Mouse (Mus musculus): ENCODE data around the gene Srl. TPM values are rescaled to one million over a fixed set of nuclear protein-coding genes. Genes with fewer than 3 reads are reported as not detected.

The Srl gene
- polyA plus RNA-seq, 1 experiment from 2014 or later, result 35.7 TPM

- DNase-seq (ENCODE audit: low spot score) (no peak), ATAC-seq (ENCODE audit: insufficient read depth, low FRiP score, low TSS enrichment) (no peak)
- Histone ChIP-seq H3K27me3 (ENCODE audit: control insufficient read depth, insufficient read depth, low read length) (no peaks in the 10 kb centered on the region), H3K27ac (ENCODE audit: low read depth, low read length) (no peak overlapping the region), H3K4me2 (ENCODE audit: low read depth) (no peak overlapping the region), H3K4me1 (ENCODE audit: control insufficient read depth, insufficient read depth, low read length) (no peaks in the 10 kb centered on the region), H3K36me3 (ENCODE audit: control insufficient read depth, insufficient read depth, low read length) (no peaks in the 10 kb centered on the region), H3K4me3 (ENCODE audit: low read depth, low read length) (no peak overlapping the region), H3K9me3 (ENCODE audit: control insufficient read depth, low read length) (no peaks in the 10 kb centered on the region), H3K9ac (ENCODE audit: low read length) (no peak overlapping the region)
- 81% methylated on average over 4 of the region's 4 CpGs for WGBS
Measured at GRCm38 (mm10) chr16:4455693-4456092, 85.9 kb downstream of the Srl start.

DNA sequence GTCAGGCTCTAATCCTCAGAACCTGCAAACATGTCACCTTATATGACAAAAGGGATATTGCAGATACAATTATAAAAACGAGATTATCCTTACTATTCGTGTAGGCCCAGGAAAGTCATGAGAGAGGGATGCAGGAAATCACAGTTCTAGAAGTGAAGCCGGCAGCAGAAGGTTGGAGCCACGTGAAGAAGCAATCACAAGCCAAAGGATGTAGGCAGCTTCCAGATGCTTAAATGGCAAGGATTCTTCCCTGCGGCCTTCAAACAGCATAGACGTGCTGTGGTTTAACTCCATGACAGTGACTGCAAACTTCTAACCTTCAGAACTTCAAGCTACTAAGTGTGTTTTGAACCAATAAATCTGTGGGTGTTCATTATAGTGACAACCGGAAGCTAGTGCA, 87.1 kb downstream of the Srl start:
- no peak overlapping the region for H3K4me2 ChIP-seq (ENCODE audit: low read depth)
- no peaks in the 10 kb centered on the region for H3K9me3 ChIP-seq (ENCODE audit: control insufficient read depth, low read length)
- no peak overlapping the region for H3K9ac ChIP-seq (ENCODE audit: low read length)
- no peaks in the 10 kb centered on the region for H3K27me3 ChIP-seq (ENCODE audit: control insufficient read depth, insufficient read depth, low read length)
- no peaks in the 10 kb centered on the region for H3K4me1 ChIP-seq (ENCODE audit: control insufficient read depth, insufficient read depth, low read length)
- H3K27ac ChIP-seq (ENCODE audit: low read depth, low read length), result no peak overlapping the region
- ATAC-seq (ENCODE audit: insufficient read depth, low FRiP score, low TSS enrichment), result no peak
- no peak for DNase-seq (ENCODE audit: low spot score)
- H3K36me3 ChIP-seq (ENCODE audit: control insufficient read depth, insufficient read depth, low read length), result no peaks in the 10 kb centered on the region
- no peak overlapping the region for H3K4me3 ChIP-seq (ENCODE audit: low read depth, low read length)
- 88% methylated on average over 7 of the region's 7 CpGs for WGBS

- Histone ChIP-seq H3K27me3 (ENCODE audit: control insufficient read depth, insufficient read depth, low read length) (no peaks in the 10 kb centered on the region), H3K4me1 (ENCODE audit: control insufficient read depth, insufficient read depth, low read length) (no peaks in the 10 kb centered on the region), H3K27ac (ENCODE audit: low read depth, low read length) (no peak overlapping the region), H3K36me3 (ENCODE audit: control insufficient read depth, insufficient read depth, low read length) (no peaks in the 10 kb centered on the region), H3K9ac (ENCODE audit: low read length) (no peak overlapping the region), H3K4me3 (ENCODE audit: low read depth, low read length) (no peak overlapping the region), H3K4me2 (ENCODE audit: low read depth) (no peak overlapping the region), H3K9me3 (ENCODE audit: control insufficient read depth, low read length) (no peaks in the 10 kb centered on the region)
- 95% methylated on average over 6 of the region's 6 CpGs for WGBS
- no peak for DNase-seq (ENCODE audit: low spot score)
- no peak for ATAC-seq (ENCODE audit: insufficient read depth, low FRiP score, low TSS enrichment)
Measured at GRCm38 (mm10) chr16:4449418-4449817, 92.2 kb downstream of the Srl start.

DNA sequence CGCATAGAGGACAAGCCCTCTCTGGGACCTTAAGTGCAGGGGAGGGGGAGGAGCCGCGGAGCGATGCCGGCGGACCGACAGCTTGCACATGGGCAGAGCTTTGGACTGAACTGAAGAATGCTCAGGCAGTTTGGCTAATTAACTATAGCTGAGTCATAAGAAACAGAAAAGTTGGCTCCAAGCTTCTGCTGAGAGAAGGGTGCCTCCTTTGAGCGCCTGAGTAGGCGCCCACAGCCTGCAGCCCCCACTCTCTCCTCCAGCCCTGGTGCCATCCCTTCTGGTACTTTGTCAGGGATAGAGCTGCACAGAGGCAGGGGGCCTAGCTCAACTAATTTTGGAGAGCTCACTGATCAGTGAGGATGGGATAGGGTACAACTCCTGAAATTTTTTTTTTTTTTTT, 93.4 kb downstream of the Srl start:
- DNase-seq (ENCODE audit: low spot score), result no peak

DNA sequence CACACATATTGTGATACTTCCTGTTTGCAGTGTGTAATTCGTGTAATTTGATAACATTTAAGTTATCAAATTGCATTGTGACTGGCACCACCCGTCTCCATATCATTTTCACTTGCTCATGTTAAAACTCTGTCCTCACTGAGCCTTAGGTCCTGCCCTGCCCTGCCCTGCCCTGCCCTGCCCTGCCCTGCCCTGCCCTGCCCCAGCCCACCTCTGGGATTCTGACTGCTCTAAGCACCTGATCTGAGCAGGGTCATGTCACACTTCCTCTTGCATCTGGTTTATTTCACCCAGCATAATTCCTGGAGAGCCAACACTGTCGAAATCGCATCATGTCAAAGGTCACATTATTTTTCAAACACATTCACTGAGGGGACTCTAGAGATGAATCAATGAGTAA, 95.2 kb downstream of the Srl start:
- H3K4me2 ChIP-seq (ENCODE audit: low read depth), result no peak overlapping the region
- ATAC-seq (ENCODE audit: insufficient read depth, low FRiP score, low TSS enrichment) (no peak), DNase-seq (ENCODE audit: low spot score) (no peak)
- no peaks in the 10 kb centered on the region for H3K4me1 ChIP-seq (ENCODE audit: control insufficient read depth, insufficient read depth, low read length)
- no peaks in the 10 kb centered on the region for H3K27me3 ChIP-seq (ENCODE audit: control insufficient read depth, insufficient read depth, low read length)
- no peak overlapping the region for H3K4me3 ChIP-seq (ENCODE audit: low read depth, low read length)
- WGBS, result 82% methylated on average over 4 of the region's 4 CpGs
- H3K9me3 ChIP-seq (ENCODE audit: control insufficient read depth, low read length), result no peaks in the 10 kb centered on the region
- no peak overlapping the region for H3K27ac ChIP-seq (ENCODE audit: low read depth, low read length)
- no peak overlapping the region for H3K9ac ChIP-seq (ENCODE audit: low read length)
- H3K36me3 ChIP-seq (ENCODE audit: control insufficient read depth, insufficient read depth, low read length), result no peaks in the 10 kb centered on the region

More for the DNA sequence above, 93.4 kb downstream of the Srl start:
- no peaks in the 10 kb centered on the region for H3K9me3 ChIP-seq (ENCODE audit: control insufficient read depth, low read length)
- no peak overlapping the region for H3K4me2 ChIP-seq (ENCODE audit: low read depth)
- ATAC-seq (ENCODE audit: insufficient read depth, low FRiP score, low TSS enrichment), result no peak
- H3K27me3 ChIP-seq (ENCODE audit: control insufficient read depth, insufficient read depth, low read length), result no peaks in the 10 kb centered on the region
- no peaks in the 10 kb centered on the region for H3K4me1 ChIP-seq (ENCODE audit: control insufficient read depth, insufficient read depth, low read length)
- H3K36me3 ChIP-seq (ENCODE audit: control insufficient read depth, insufficient read depth, low read length), result no peaks in the 10 kb centered on the region
- WGBS, result 57% methylated on average over 9 of the region's 9 CpGs
- no peak overlapping the region for H3K27ac ChIP-seq (ENCODE audit: low read depth, low read length)
- H3K4me3 ChIP-seq (ENCODE audit: low read depth, low read length), result no peak overlapping the region
- H3K9ac ChIP-seq (ENCODE audit: low read length), result no peak overlapping the region

DNA sequence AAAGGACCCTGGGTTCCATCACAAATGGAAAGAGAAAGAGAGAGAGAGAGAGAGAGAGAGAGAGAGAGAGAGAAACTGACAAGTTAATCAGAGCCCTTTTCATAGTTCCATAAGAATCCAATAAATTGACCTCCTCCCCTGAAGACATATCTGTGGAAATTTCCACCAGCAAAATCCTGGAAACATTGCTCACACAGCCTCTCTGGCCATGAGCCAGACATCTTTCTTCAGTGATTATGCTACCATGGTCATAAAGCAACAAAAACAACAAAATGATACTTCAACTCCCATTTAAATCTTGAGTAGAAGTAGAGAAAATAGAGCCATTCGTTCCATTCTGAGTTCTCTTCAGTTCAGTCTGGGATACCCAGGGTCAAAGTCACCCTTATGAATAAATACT, 97.2 kb downstream of the Srl start:
- Histone ChIP-seq H3K4me1 (ENCODE audit: control insufficient read depth, insufficient read depth, low read length) (no peaks in the 10 kb centered on the region), H3K9me3 (ENCODE audit: control insufficient read depth, low read length) (no peaks in the 10 kb centered on the region), H3K36me3 (ENCODE audit: control insufficient read depth, insufficient read depth, low read length) (no peaks in the 10 kb centered on the region), H3K27ac (ENCODE audit: low read depth, low read length) (no peak overlapping the region), H3K4me2 (ENCODE audit: low read depth) (no peak overlapping the region), H3K27me3 (ENCODE audit: control insufficient read depth, insufficient read depth, low read length) (no peaks in the 10 kb centered on the region), H3K4me3 (ENCODE audit: low read depth, low read length) (no peak overlapping the region), H3K9ac (ENCODE audit: low read length) (no peak overlapping the region)
- ATAC-seq (ENCODE audit: insufficient read depth, low FRiP score, low TSS enrichment) (no peak), DNase-seq (ENCODE audit: low spot score) (no peak)
- 72% methylated on average over 1 of the region's 1 CpGs for WGBS

- Histone ChIP-seq H3K36me3 (ENCODE audit: control insufficient read depth, insufficient read depth, low read length) (no peaks in the 10 kb centered on the region), H3K27me3 (ENCODE audit: control insufficient read depth, insufficient read depth, low read length) (no peaks in the 10 kb centered on the region), H3K4me3 (ENCODE audit: low read depth, low read length) (no peak overlapping the region), H3K27ac (ENCODE audit: low read depth, low read length) (no peak overlapping the region), H3K9me3 (ENCODE audit: control insufficient read depth, low read length) (no peaks in the 10 kb centered on the region), H3K9ac (ENCODE audit: low read length) (no peak overlapping the region), H3K4me2 (ENCODE audit: low read depth) (no peak overlapping the region), H3K4me1 (ENCODE audit: control insufficient read depth, insufficient read depth, low read length) (no peaks in the 10 kb centered on the region)
- DNase-seq (ENCODE audit: low spot score) (no peak), ATAC-seq (ENCODE audit: insufficient read depth, low FRiP score, low TSS enrichment) (no peak)
- WGBS, result 76% methylated on average over 10 of the region's 10 CpGs
Measured at GRCm38 (mm10) chr16:4439302-4440066, 102.1 kb downstream of the Srl start.

GRCm38 (mm10) chr16:4436738-4437137, 104.9 kb downstream of the Srl start:
- Histone ChIP-seq H3K27ac (ENCODE audit: low read depth, low read length) (no peak overlapping the region), H3K4me1 (ENCODE audit: control insufficient read depth, insufficient read depth, low read length) (no peaks in the 10 kb centered on the region), H3K27me3 (ENCODE audit: control insufficient read depth, insufficient read depth, low read length) (no peaks in the 10 kb centered on the region), H3K9me3 (ENCODE audit: control insufficient read depth, low read length) (no peaks in the 10 kb centered on the region), H3K4me3 (ENCODE audit: low read depth, low read length) (no peak overlapping the region), H3K36me3 (ENCODE audit: control insufficient read depth, insufficient read depth, low read length) (no peaks in the 10 kb centered on the region), H3K4me2 (ENCODE audit: low read depth) (no peak overlapping the region), H3K9ac (ENCODE audit: low read length) (no peak overlapping the region)
- no peak for DNase-seq (ENCODE audit: low spot score)
- ATAC-seq (ENCODE audit: insufficient read depth, low FRiP score, low TSS enrichment), result no peak
- 57% methylated on average over 4 of the region's 4 CpGs for WGBS

DNA sequence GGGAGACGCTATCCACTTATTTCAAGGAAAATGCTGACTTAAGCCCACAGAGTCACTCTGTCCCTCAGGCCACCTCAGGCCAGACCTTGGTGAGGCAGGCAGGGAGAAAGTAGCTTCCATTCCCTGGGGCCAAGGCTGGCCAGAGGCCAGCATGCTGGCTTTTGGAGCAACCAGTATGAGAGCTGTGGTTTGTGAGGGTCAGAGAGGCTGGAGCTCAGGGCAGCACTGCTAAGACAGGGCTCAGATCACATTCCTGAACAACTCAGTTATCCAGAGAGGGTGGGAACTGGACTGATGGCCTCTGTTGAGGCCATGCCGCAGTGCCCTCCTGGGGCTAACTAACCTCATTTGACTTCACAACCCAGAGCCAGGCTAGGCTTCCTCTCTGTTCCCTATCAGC, 106.2 kb downstream of the Srl start:
- Histone ChIP-seq H3K9me3 (ENCODE audit: control insufficient read depth, low read length) (no peaks in the 10 kb centered on the region), H3K27me3 (ENCODE audit: control insufficient read depth, insufficient read depth, low read length) (no peaks in the 10 kb centered on the region), H3K9ac (ENCODE audit: low read length) (no peak overlapping the region), H3K4me3 (ENCODE audit: low read depth, low read length) (no peak overlapping the region), H3K4me1 (ENCODE audit: control insufficient read depth, insufficient read depth, low read length) (no peaks in the 10 kb centered on the region), H3K27ac (ENCODE audit: low read depth, low read length) (no peak overlapping the region), H3K4me2 (ENCODE audit: low read depth) (no peak overlapping the region), H3K36me3 (ENCODE audit: control insufficient read depth, insufficient read depth, low read length) (no peaks in the 10 kb centered on the region)
- 90% methylated on average over 2 of the region's 2 CpGs for WGBS
- ATAC-seq (ENCODE audit: insufficient read depth, low FRiP score, low TSS enrichment), result no peak
- DNase-seq (ENCODE audit: low spot score), result no peak

Measured in neural tube, embryonic 11.5 days (tissue).